Mouse (Mus musculus): ENCODE data around the gene Nsmce3. TPM values are rescaled to one million over a fixed set of nuclear protein-coding genes. Genes with fewer than 3 reads are reported as not detected.

The Nsmce3 gene
- polyA plus RNA-seq (2014; fragmentation: Nextera tagmentation; extraction: Ambion mirVana), result 11.3 and 11.6 TPM in 2 replicates

DNA sequence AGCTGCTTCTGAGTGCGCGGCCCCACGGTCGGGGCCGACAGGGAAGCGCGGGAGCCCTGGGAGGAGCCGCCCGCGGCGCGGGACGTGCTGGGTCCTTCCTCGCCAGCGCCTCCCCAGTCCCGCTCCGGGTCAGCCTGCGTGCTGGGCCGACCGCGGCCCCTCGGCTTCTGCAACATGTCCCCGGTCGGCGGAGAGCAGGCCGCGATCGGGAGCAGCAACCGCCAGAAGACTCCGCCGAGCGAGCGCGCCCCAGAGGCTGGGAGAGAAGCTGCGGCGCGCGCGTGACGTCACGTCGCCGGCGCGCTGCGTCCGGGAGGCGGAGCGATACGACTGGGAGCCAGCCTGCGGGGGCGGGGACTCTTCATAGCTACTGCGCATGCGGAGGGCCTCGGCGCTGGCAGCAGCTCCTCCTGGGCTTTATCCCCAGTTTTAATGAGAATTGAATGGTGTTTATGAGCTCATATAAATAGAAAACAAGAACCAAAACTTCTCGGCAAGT, at the start of gene Nsmce3:
Nsmce3 (minus strand) TSS at position 255 of the 499 bp plus-strand sequence.
- Histone ChIP-seq H3K4me3 (ENCODE audit: low read depth, low read length) (peak within 1 kb of the TSS; percentile 84), H3K9ac (ENCODE audit: low read length) (peak within 1 kb of the TSS; percentile 90), H3K4me1 (ENCODE audit: control insufficient read depth, insufficient read depth, low read length) (peaks cover 4% of the 10 kb centered on the region; the same call in 1 of the 2 replicates), H3K36me3 (ENCODE audit: control insufficient read depth, insufficient read depth, low read length) (no peaks in the 10 kb centered on the region), H3K4me2 (ENCODE audit: low read depth, severe bottlenecking) (peak within 1 kb of the TSS; percentile 58), H3K27me3 (ENCODE audit: control insufficient read depth, insufficient read depth, low read length) (no peaks in the 10 kb centered on the region), H3K27ac (replicated peaks; ENCODE audit: low read depth, low read length) (peak within 1 kb of the TSS; percentile 68), H3K9me3 (ENCODE audit: control insufficient read depth, low read length) (no peaks in the 10 kb centered on the region)
- ATAC-seq (ENCODE audit: insufficient number of reproducible peaks, low FRiP score, low TSS enrichment, low read depth) (peak; percentile 92), DNase-seq (ENCODE audit: low spot score) (peak; percentile 97)
- WGBS, result under 1% methylated on average over 57 of the region's 57 CpGs

- Histone ChIP-seq H3K4me2 (ENCODE audit: low read depth, severe bottlenecking) (no peak overlapping the region), H3K27ac (replicated peaks; ENCODE audit: low read depth, low read length) (no peak overlapping the region), H3K9ac (ENCODE audit: low read length) (no peak overlapping the region), H3K27me3 (ENCODE audit: control insufficient read depth, insufficient read depth, low read length) (no peaks in the 10 kb centered on the region), H3K36me3 (ENCODE audit: control insufficient read depth, insufficient read depth, low read length) (no peaks in the 10 kb centered on the region), H3K9me3 (ENCODE audit: control insufficient read depth, low read length) (no peaks in the 10 kb centered on the region; the same call in 1 of the 2 replicates), H3K4me1 (ENCODE audit: control insufficient read depth, insufficient read depth, low read length) (no peaks in the 10 kb centered on the region), H3K4me3 (ENCODE audit: low read depth, low read length) (no peak overlapping the region)
- ATAC-seq (ENCODE audit: insufficient number of reproducible peaks, low FRiP score, low TSS enrichment, low read depth), result no peak
- WGBS, result 85% methylated on average over 13 of the region's 13 CpGs
- no peak for DNase-seq (ENCODE audit: low spot score)
Measured at GRCm38 (mm10) chr7:64921189-64921588, 48.4 kb upstream of the Nsmce3 start.

DNA sequence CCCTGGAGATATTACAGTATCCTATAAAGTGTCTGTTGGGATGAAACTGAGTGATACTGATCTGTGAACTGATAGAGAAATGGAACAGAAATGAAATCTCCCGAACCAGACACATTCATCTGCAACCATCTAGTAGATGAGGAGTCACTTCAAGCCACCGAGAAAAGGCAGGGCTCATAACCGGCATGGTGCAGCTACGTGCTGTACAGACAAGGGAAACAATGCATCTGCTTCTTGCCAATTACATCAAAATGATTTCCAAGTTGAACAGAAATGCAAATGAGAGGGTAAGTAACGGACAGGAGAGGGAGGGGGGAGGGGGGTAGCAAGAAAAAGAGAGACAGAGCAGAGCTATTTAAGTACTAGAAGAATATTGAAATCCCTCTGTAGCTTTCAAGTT, 47.9 kb upstream of the Nsmce3 start:
- no peaks in the 10 kb centered on the region for H3K27me3 ChIP-seq (ENCODE audit: control insufficient read depth, insufficient read depth, low read length)
- no peaks in the 10 kb centered on the region for H3K36me3 ChIP-seq (ENCODE audit: control insufficient read depth, insufficient read depth, low read length)
- no peaks in the 10 kb centered on the region; the same call in 1 of the 2 replicates for H3K9me3 ChIP-seq (ENCODE audit: control insufficient read depth, low read length)
- H3K9ac ChIP-seq (ENCODE audit: low read length), result no peak overlapping the region
- H3K4me1 ChIP-seq (ENCODE audit: control insufficient read depth, insufficient read depth, low read length), result no peaks in the 10 kb centered on the region
- WGBS, result 88% methylated on average over 5 of the region's 5 CpGs
- no peak overlapping the region for H3K27ac ChIP-seq (replicated peaks; ENCODE audit: low read depth, low read length)
- H3K4me2 ChIP-seq (ENCODE audit: low read depth, severe bottlenecking), result no peak overlapping the region
- no peak overlapping the region for H3K4me3 ChIP-seq (ENCODE audit: low read depth, low read length)
- DNase-seq (ENCODE audit: low spot score) (no peak), ATAC-seq (ENCODE audit: insufficient number of reproducible peaks, low FRiP score, low TSS enrichment, low read depth) (no peak)

DNA sequence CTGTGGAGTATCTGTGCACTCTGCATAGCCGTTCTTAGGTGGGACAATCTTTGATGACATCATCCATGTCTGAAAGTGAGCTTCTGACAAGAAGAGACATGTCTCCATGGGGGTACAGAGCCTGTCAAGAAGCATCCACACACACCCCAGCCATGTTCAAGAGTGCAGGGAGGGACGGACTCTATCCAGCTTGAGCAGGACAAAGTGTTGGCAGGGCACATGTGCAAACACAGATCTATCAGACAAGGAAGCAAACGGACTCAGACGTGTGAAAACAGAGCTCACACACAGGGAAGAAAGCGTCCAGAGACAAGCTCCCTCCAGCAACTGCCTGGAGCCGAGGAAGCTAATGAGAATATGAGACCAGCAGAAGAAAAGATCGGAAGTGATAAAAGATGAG, 43.9 kb upstream of the Nsmce3 start:
- H3K9me3 ChIP-seq (ENCODE audit: control insufficient read depth, low read length), result no peaks in the 10 kb centered on the region; the same call in 1 of the 2 replicates
- 39% methylated on average over 7 of the region's 7 CpGs for WGBS
- no peaks in the 10 kb centered on the region for H3K27me3 ChIP-seq (ENCODE audit: control insufficient read depth, insufficient read depth, low read length)
- H3K9ac ChIP-seq (ENCODE audit: low read length), result no peak overlapping the region
- no peak overlapping the region for H3K27ac ChIP-seq (replicated peaks; ENCODE audit: low read depth, low read length)
- ATAC-seq (ENCODE audit: insufficient number of reproducible peaks, low FRiP score, low TSS enrichment, low read depth) (no peak), DNase-seq (ENCODE audit: low spot score) (no peak)
- H3K4me1 ChIP-seq (ENCODE audit: control insufficient read depth, insufficient read depth, low read length), result no peaks in the 10 kb centered on the region
- H3K36me3 ChIP-seq (ENCODE audit: control insufficient read depth, insufficient read depth, low read length), result no peaks in the 10 kb centered on the region
- H3K4me3 ChIP-seq (ENCODE audit: low read depth, low read length), result no peak overlapping the region
- H3K4me2 ChIP-seq (ENCODE audit: low read depth, severe bottlenecking), result no peak overlapping the region

DNA sequence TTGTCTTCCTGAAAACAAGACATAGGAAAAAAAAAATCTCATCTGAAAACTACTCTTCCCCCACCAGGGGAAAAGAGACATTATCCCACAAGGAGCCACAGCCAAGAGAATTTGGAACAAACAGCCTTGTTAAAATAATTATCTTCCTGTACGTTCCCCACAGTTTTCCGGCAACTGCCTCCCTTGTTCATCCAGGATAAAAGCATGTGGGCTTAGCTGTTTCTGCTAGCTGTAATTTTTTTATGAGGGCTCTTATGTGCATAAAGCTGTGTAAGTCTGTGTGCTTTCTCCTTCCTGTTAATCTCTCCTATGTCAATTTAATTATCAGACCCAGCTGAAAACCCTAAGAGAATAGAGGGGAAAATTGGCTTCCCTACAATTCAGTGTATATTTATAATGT, 42.3 kb upstream of the Nsmce3 start:
- ATAC-seq (ENCODE audit: insufficient number of reproducible peaks, low FRiP score, low TSS enrichment, low read depth), result no peak
- no peak overlapping the region for H3K4me3 ChIP-seq (ENCODE audit: low read depth, low read length)

GRCm38 (mm10) chr7:64911945-64912344, 39.1 kb upstream of the Nsmce3 start:
- H3K4me1 ChIP-seq (ENCODE audit: control insufficient read depth, insufficient read depth, low read length), result no peaks in the 10 kb centered on the region
- H3K9me3 ChIP-seq (ENCODE audit: control insufficient read depth, low read length), result no peaks in the 10 kb centered on the region
- no peak for DNase-seq (ENCODE audit: low spot score)
- no peaks in the 10 kb centered on the region for H3K27me3 ChIP-seq (ENCODE audit: control insufficient read depth, insufficient read depth, low read length)
- no peak overlapping the region for H3K27ac ChIP-seq (replicated peaks; ENCODE audit: low read depth, low read length)
- H3K4me3 ChIP-seq (ENCODE audit: low read depth, low read length), result no peak overlapping the region
- H3K36me3 ChIP-seq (ENCODE audit: control insufficient read depth, insufficient read depth, low read length), result no peaks in the 10 kb centered on the region
- ATAC-seq (ENCODE audit: insufficient number of reproducible peaks, low FRiP score, low TSS enrichment, low read depth), result no peak
- 75% methylated on average over 2 of the region's 2 CpGs for WGBS
- H3K4me2 ChIP-seq (ENCODE audit: low read depth, severe bottlenecking), result no peak overlapping the region
- H3K9ac ChIP-seq (ENCODE audit: low read length), result no peak overlapping the region

More for the DNA sequence above, 42.3 kb upstream of the Nsmce3 start:
- no peak overlapping the region for H3K9ac ChIP-seq (ENCODE audit: low read length)
- WGBS, result 67% methylated on average over 2 of the region's 2 CpGs
- H3K4me2 ChIP-seq (ENCODE audit: low read depth, severe bottlenecking), result no peak overlapping the region
- DNase-seq (ENCODE audit: low spot score), result no peak
- no peaks in the 10 kb centered on the region; the same call in 1 of the 2 replicates for H3K9me3 ChIP-seq (ENCODE audit: control insufficient read depth, low read length)
- no peaks in the 10 kb centered on the region for H3K4me1 ChIP-seq (ENCODE audit: control insufficient read depth, insufficient read depth, low read length)
- no peaks in the 10 kb centered on the region for H3K27me3 ChIP-seq (ENCODE audit: control insufficient read depth, insufficient read depth, low read length)
- H3K27ac ChIP-seq (replicated peaks; ENCODE audit: low read depth, low read length), result no peak overlapping the region
- no peaks in the 10 kb centered on the region for H3K36me3 ChIP-seq (ENCODE audit: control insufficient read depth, insufficient read depth, low read length)

GRCm38 (mm10) chr7:64910208-64910607, 37.4 kb upstream of the Nsmce3 start:
- Histone ChIP-seq H3K9me3 (ENCODE audit: control insufficient read depth, low read length) (no peaks in the 10 kb centered on the region), H3K4me2 (ENCODE audit: low read depth, severe bottlenecking) (no peak overlapping the region), H3K27me3 (ENCODE audit: control insufficient read depth, insufficient read depth, low read length) (no peaks in the 10 kb centered on the region), H3K36me3 (ENCODE audit: control insufficient read depth, insufficient read depth, low read length) (no peaks in the 10 kb centered on the region), H3K9ac (ENCODE audit: low read length) (no peak overlapping the region), H3K27ac (replicated peaks; ENCODE audit: low read depth, low read length) (no peak overlapping the region), H3K4me3 (ENCODE audit: low read depth, low read length) (no peak overlapping the region), H3K4me1 (ENCODE audit: control insufficient read depth, insufficient read depth, low read length) (no peaks in the 10 kb centered on the region)
- ATAC-seq (ENCODE audit: insufficient number of reproducible peaks, low FRiP score, low TSS enrichment, low read depth) (no peak), DNase-seq (ENCODE audit: low spot score) (no peak)
- WGBS, result 82% methylated on average over 2 of the region's 2 CpGs

GRCm38 (mm10) chr7:64906955-64907354, 34.2 kb upstream of the Nsmce3 start:
- no peak for ATAC-seq (ENCODE audit: insufficient number of reproducible peaks, low FRiP score, low TSS enrichment, low read depth)
- Histone ChIP-seq H3K9ac (ENCODE audit: low read length) (no peak overlapping the region), H3K27me3 (ENCODE audit: control insufficient read depth, insufficient read depth, low read length) (no peaks in the 10 kb centered on the region), H3K36me3 (ENCODE audit: control insufficient read depth, insufficient read depth, low read length) (no peaks in the 10 kb centered on the region), H3K9me3 (ENCODE audit: control insufficient read depth, low read length) (no peaks in the 10 kb centered on the region), H3K4me1 (ENCODE audit: control insufficient read depth, insufficient read depth, low read length) (no peaks in the 10 kb centered on the region), H3K4me2 (ENCODE audit: low read depth, severe bottlenecking) (no peak overlapping the region), H3K4me3 (ENCODE audit: low read depth, low read length) (no peak overlapping the region), H3K27ac (replicated peaks; ENCODE audit: low read depth, low read length) (no peak overlapping the region)
- 73% methylated on average over 5 of the region's 5 CpGs for WGBS
- DNase-seq (ENCODE audit: low spot score), result no peak

- H3K9ac ChIP-seq (ENCODE audit: low read length), result no peak overlapping the region
- no peak overlapping the region for H3K27ac ChIP-seq (replicated peaks; ENCODE audit: low read depth, low read length)
- WGBS, result 87% methylated on average over 3 of the region's 3 CpGs
- DNase-seq (ENCODE audit: low spot score), result no peak
- H3K36me3 ChIP-seq (ENCODE audit: control insufficient read depth, insufficient read depth, low read length), result no peaks in the 10 kb centered on the region
- no peak overlapping the region for H3K4me3 ChIP-seq (ENCODE audit: low read depth, low read length)
- H3K4me2 ChIP-seq (ENCODE audit: low read depth, severe bottlenecking), result no peak overlapping the region
- ATAC-seq (ENCODE audit: insufficient number of reproducible peaks, low FRiP score, low TSS enrichment, low read depth), result no peak
- H3K27me3 ChIP-seq (ENCODE audit: control insufficient read depth, insufficient read depth, low read length), result no peaks in the 10 kb centered on the region
- H3K9me3 ChIP-seq (ENCODE audit: control insufficient read depth, low read length), result no peaks in the 10 kb centered on the region
- no peaks in the 10 kb centered on the region for H3K4me1 ChIP-seq (ENCODE audit: control insufficient read depth, insufficient read depth, low read length)
Measured at GRCm38 (mm10) chr7:64905506-64905905, 32.7 kb upstream of the Nsmce3 start.

Data from limb, embryonic 11.5 days (tissue).